Mouse (Mus musculus) testis, adult 2 months (tissue): ENCODE data around the gene Lag3.

Experiments used
- CTCF ChIP-seq: fragments of 200-500 bp; IDR thresholded peaks from 2 replicates; pipeline ENCODE4 v1.5.1; 2012; ENCODE audit warnings: low read depth, mild to moderate bottlenecking, inconsistent platforms, low read length, moderate library complexity; ENCODE audit not compliant: control insufficient read depth, insufficient read depth, insufficient replicate concordance
- POLR2A ChIP-seq: fragments of 200-500 bp; IDR thresholded peaks from 2 replicates; pipeline ENCODE4 v1.6.1; 2012; ENCODE audit warnings: low read depth, mild to moderate bottlenecking, inconsistent platforms, low read length, moderate library complexity; ENCODE audit not compliant: control insufficient read depth

GRCm38 (mm10) chr6:124859725-124860124, 51.8 kb downstream of the Lag3 start:
- TF ChIP-seq POLR2A (no peak), CTCF (peak; percentile 80; the same call in 1 of the 2 replicates)
